Mouse (Mus musculus): ENCODE results near the gene Csnk1d. TPM values are rescaled to one million over a fixed set of nuclear protein-coding genes. Genes with fewer than 3 reads are reported as not detected.
A peak's percentile ranks its signal among the peaks of the same experiment; 100 is the strongest.

Gene Csnk1d
- polyA plus RNA-seq, 1 experiment, result 106 TPM

GRCm38 (mm10) chr11:121006184-121006583 is 15.1 kb upstream of the Csnk1d start:
- Histone ChIP-seq H3K4me3 (ENCODE audit: control insufficient read depth, insufficient read depth, low read length) (no peak overlapping the region), H3K4me1 (replicated peaks; ENCODE audit: control insufficient read depth, insufficient read depth, low read length) (no peaks in the 10 kb centered on the region), H3K27me3 (ENCODE audit: control insufficient read depth, insufficient read depth, low read length) (no peaks in the 10 kb centered on the region), H3K27ac (ENCODE audit: control insufficient read depth, insufficient read depth, low read length) (no peak overlapping the region), H3K36me3 (ENCODE audit: control insufficient read depth, insufficient read depth, low read length) (no peaks in the 10 kb centered on the region)
- WGBS, result 88% methylated on average over 6 of the region's 6 CpGs
- no peak for DNase-seq
- no peak for TF ChIP-seq POLR2A (IDR thresholded peaks at IDR 0.05; ENCODE audit: control insufficient read depth, extremely low read depth, insufficient read depth, low read length, poor library complexity)
- TF ChIP-seq CTCF (IDR thresholded peaks at IDR 0.05; ENCODE audit: borderline replicate concordance, control insufficient read depth, extremely low read depth, insufficient read depth, low read length, poor library complexity), result no peak

DNA sequence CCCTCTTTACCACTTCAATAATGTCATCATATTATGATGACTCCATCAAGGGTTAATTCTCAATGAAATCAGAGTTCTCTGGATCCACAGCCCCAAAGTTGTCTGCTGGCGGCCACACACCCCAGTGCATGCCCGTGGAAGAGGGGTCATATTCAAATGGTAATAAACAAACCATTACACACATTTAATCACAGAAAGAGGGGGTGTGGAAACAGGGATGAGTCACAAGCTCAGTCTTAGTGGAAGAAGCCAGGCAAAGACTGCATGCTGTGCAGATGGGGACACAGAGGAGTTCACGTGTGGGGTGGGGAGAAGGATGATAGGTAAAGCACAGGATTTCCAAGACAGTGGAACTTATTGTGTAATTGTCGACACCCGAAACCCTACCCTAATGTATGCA is 13.2 kb upstream of the Csnk1d start:
- TF ChIP-seq CTCF (IDR thresholded peaks at IDR 0.05; ENCODE audit: borderline replicate concordance, control insufficient read depth, extremely low read depth, insufficient read depth, low read length, poor library complexity) (no peak), POLR2A (IDR thresholded peaks at IDR 0.05; ENCODE audit: control insufficient read depth, extremely low read depth, insufficient read depth, low read length, poor library complexity) (no peak)
- no peak overlapping the region for H3K27ac ChIP-seq (ENCODE audit: control insufficient read depth, insufficient read depth, low read length)
- no peak for DNase-seq
- H3K36me3 ChIP-seq (ENCODE audit: control insufficient read depth, insufficient read depth, low read length), result no peaks in the 10 kb centered on the region
- H3K4me3 ChIP-seq (ENCODE audit: control insufficient read depth, insufficient read depth, low read length), result no peak overlapping the region
- no peaks in the 10 kb centered on the region for H3K27me3 ChIP-seq (ENCODE audit: control insufficient read depth, insufficient read depth, low read length)
- 84% methylated on average over 5 of the region's 5 CpGs for WGBS
- no peaks in the 10 kb centered on the region for H3K4me1 ChIP-seq (replicated peaks; ENCODE audit: control insufficient read depth, insufficient read depth, low read length)

DNA sequence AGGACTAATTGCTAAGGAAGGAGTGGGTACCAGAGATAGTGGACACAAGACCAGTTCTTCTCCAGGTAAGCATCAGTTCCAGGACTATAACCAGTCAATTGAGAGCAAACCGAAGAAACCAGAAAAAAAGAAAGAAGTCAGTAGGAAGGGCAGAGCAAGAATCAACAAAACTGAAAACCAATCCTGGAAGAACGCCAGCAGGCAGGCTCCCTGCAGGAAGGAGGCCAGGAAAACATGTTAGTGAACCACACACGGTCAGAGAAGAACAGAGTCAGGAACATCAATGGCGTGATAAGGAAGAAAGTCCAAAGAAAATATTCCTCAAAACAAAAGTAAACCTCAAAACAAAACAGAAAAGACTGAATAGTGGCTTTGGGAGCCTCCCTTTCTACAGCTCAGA is 10.8 kb upstream of the Csnk1d start:
- H3K27me3 ChIP-seq (ENCODE audit: control insufficient read depth, insufficient read depth, low read length), result no peaks in the 10 kb centered on the region
- no peaks in the 10 kb centered on the region for H3K4me1 ChIP-seq (replicated peaks; ENCODE audit: control insufficient read depth, insufficient read depth, low read length)
- TF ChIP-seq POLR2A (IDR thresholded peaks at IDR 0.05; ENCODE audit: control insufficient read depth, extremely low read depth, insufficient read depth, low read length, poor library complexity) (no peak), CTCF (IDR thresholded peaks at IDR 0.05; ENCODE audit: borderline replicate concordance, control insufficient read depth, extremely low read depth, insufficient read depth, low read length, poor library complexity) (no peak)
- H3K4me3 ChIP-seq (ENCODE audit: control insufficient read depth, insufficient read depth, low read length), result no peak overlapping the region
- no peak overlapping the region for H3K27ac ChIP-seq (ENCODE audit: control insufficient read depth, insufficient read depth, low read length)
- 54% methylated on average over 4 of the region's 4 CpGs for WGBS
- no peaks in the 10 kb centered on the region for H3K36me3 ChIP-seq (ENCODE audit: control insufficient read depth, insufficient read depth, low read length)
- DNase-seq, result no peak

DNA sequence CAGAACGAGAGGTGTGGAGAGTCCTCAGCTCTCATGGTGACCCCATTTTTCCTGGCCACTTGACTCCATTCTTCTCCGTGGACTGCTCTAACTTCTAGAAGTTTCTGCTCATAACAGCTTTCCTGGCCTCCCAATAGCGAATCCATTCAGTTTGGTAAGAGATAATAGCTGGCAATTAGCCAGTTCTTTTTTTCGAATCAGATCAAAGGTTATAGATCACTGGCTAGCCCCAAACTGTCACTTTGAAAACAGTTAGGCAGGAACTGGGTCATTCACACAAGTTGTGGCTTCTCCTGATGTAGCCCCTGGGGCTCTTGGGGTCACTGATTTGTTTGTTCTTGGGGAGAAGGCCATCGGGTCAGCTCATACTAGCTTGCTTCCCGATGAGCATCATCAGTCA is 3.6 kb upstream of the Csnk1d start:
- Histone ChIP-seq H3K4me3 (ENCODE audit: control insufficient read depth, insufficient read depth, low read length) (no peak overlapping the region), H3K36me3 (ENCODE audit: control insufficient read depth, insufficient read depth, low read length) (no peaks in the 10 kb centered on the region), H3K27me3 (ENCODE audit: control insufficient read depth, insufficient read depth, low read length) (no peaks in the 10 kb centered on the region), H3K4me1 (replicated peaks; ENCODE audit: control insufficient read depth, insufficient read depth, low read length) (peaks cover 14% of the 10 kb centered on the region), H3K27ac (ENCODE audit: control insufficient read depth, insufficient read depth, low read length) (no peak overlapping the region)
- TF ChIP-seq CTCF (IDR thresholded peaks at IDR 0.05; ENCODE audit: borderline replicate concordance, control insufficient read depth, extremely low read depth, insufficient read depth, low read length, poor library complexity) (no peak), POLR2A (IDR thresholded peaks at IDR 0.05; ENCODE audit: control insufficient read depth, extremely low read depth, insufficient read depth, low read length, poor library complexity) (no peak)
- WGBS, result 94% methylated on average over 6 of the region's 6 CpGs
- no peak for DNase-seq

- no peak overlapping the region for H3K27ac ChIP-seq (ENCODE audit: control insufficient read depth, insufficient read depth, low read length)
- TF ChIP-seq POLR2A (IDR thresholded peaks at IDR 0.05; ENCODE audit: control insufficient read depth, extremely low read depth, insufficient read depth, low read length, poor library complexity) (no peak), CTCF (IDR thresholded peaks at IDR 0.05; ENCODE audit: borderline replicate concordance, control insufficient read depth, extremely low read depth, insufficient read depth, low read length, poor library complexity) (no peak)
- no peak overlapping the region for H3K4me3 ChIP-seq (ENCODE audit: control insufficient read depth, insufficient read depth, low read length)
- H3K4me1 ChIP-seq (replicated peaks; ENCODE audit: control insufficient read depth, insufficient read depth, low read length), result peaks cover 20% of the 10 kb centered on the region
- H3K36me3 ChIP-seq (ENCODE audit: control insufficient read depth, insufficient read depth, low read length), result no peaks in the 10 kb centered on the region
- DNase-seq, result no peak
- 95% methylated on average over 5 of the region's 5 CpGs for WGBS
- H3K27me3 ChIP-seq (ENCODE audit: control insufficient read depth, insufficient read depth, low read length), result no peaks in the 10 kb centered on the region
Observed at GRCm38 (mm10) chr11:120993586-120993985, 2.5 kb upstream of the Csnk1d start.

- 98% methylated on average over 3 of the region's 3 CpGs for WGBS
- H3K36me3 ChIP-seq (ENCODE audit: control insufficient read depth, insufficient read depth, low read length), result no peaks in the 10 kb centered on the region
- no peaks in the 10 kb centered on the region for H3K27me3 ChIP-seq (ENCODE audit: control insufficient read depth, insufficient read depth, low read length)
- H3K4me3 ChIP-seq (ENCODE audit: control insufficient read depth, insufficient read depth, low read length), result no peak overlapping the region
- DNase-seq, result no peak
- H3K4me1 ChIP-seq (replicated peaks; ENCODE audit: control insufficient read depth, insufficient read depth, low read length), result peaks cover 24% of the 10 kb centered on the region
- no peak overlapping the region for H3K27ac ChIP-seq (ENCODE audit: control insufficient read depth, insufficient read depth, low read length)
- TF ChIP-seq CTCF (IDR thresholded peaks at IDR 0.05; ENCODE audit: borderline replicate concordance, control insufficient read depth, extremely low read depth, insufficient read depth, low read length, poor library complexity) (no peak), POLR2A (IDR thresholded peaks at IDR 0.05; ENCODE audit: control insufficient read depth, extremely low read depth, insufficient read depth, low read length, poor library complexity) (no peak)
Observed at GRCm38 (mm10) chr11:120993080-120993479, 1.9 kb upstream of the Csnk1d start.

DNA sequence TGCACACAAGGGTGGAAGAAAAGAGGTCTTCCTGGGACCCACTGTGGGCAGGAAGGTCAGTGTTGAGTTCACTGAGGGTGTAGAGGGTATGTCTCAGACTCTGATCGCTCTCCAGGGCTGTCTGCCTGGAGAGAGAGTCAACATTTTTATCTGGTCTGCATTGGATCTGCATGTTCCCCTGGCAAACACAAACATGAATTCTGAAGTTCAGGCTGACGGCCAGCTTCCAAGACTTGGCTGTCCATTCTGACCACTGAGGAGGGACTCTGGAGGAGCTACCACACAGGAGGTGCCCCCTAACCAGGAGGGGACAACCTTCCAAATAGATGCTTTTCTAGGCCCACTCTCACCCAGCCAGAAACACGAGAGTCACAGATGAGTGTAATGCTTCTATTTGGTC is 661 bp upstream of the Csnk1d start:
- H3K4me1 ChIP-seq (replicated peaks; ENCODE audit: control insufficient read depth, insufficient read depth, low read length), result peaks cover 24% of the 10 kb centered on the region

More for the DNA sequence above, 661 bp upstream of the Csnk1d start:
- H3K4me3 ChIP-seq (ENCODE audit: control insufficient read depth, insufficient read depth, low read length), result peak overlapping the region; percentile 73
- TF ChIP-seq POLR2A (IDR thresholded peaks at IDR 0.05; ENCODE audit: control insufficient read depth, extremely low read depth, insufficient read depth, low read length, poor library complexity), result no peak
- no peak for TF ChIP-seq CTCF (IDR thresholded peaks at IDR 0.05; ENCODE audit: borderline replicate concordance, control insufficient read depth, extremely low read depth, insufficient read depth, low read length, poor library complexity)
- no peak overlapping the region for H3K27ac ChIP-seq (ENCODE audit: control insufficient read depth, insufficient read depth, low read length)
- H3K27me3 ChIP-seq (ENCODE audit: control insufficient read depth, insufficient read depth, low read length), result no peaks in the 10 kb centered on the region
- WGBS, result 86% methylated on average over 3 of the region's 3 CpGs
- no peak for DNase-seq
- no peaks in the 10 kb centered on the region for H3K36me3 ChIP-seq (ENCODE audit: control insufficient read depth, insufficient read depth, low read length)

All from thymus, adult 2 months (tissue).